Mouse (Mus musculus) thymus, adult 2 months (tissue): ENCODE data around the gene Slc22a1. TPM values are rescaled to one million over a fixed set of nuclear protein-coding genes. Genes with fewer than 3 reads are reported as not detected.

Source experiments
- DNase-seq: peaks from one replicate; pipeline ENCODE4 v3.0.0; 2021
- H3K27ac ChIP-seq: fragments of 200-500 bp; 2 replicates; pipeline ENCODE4 v1.5.1; 2012; ENCODE audit warnings: low read length, control low read depth; ENCODE audit not compliant: control insufficient read depth, insufficient read depth
- H3K27me3 ChIP-seq: fragments of 200-500 bp; 2 replicates; pipeline ENCODE4 v1.6.1; 2012; ENCODE audit warnings: mild to moderate bottlenecking, low read length, moderate library complexity, mixed read lengths; ENCODE audit not compliant: control insufficient read depth, insufficient read depth
- H3K36me3 ChIP-seq: fragments of 200-500 bp; 2 replicates; pipeline ENCODE4 v1.6.1; 2012; ENCODE audit warnings: mild to moderate bottlenecking, low read length, moderate library complexity; ENCODE audit not compliant: control insufficient read depth, insufficient read depth
- H3K4me1 ChIP-seq: fragments of 200-500 bp; replicated peaks from 2 replicates; pipeline ENCODE4 v1.6.1; 2012; ENCODE audit warnings: low read length; ENCODE audit not compliant: control insufficient read depth, insufficient read depth
- H3K4me3 ChIP-seq: fragments of 200-500 bp; 2 replicates; pipeline ENCODE4 v1.5.1; 2012; ENCODE audit warnings: mild to moderate bottlenecking, low read length, control low read depth, moderate library complexity; ENCODE audit not compliant: control insufficient read depth, insufficient read depth
- CTCF ChIP-seq: fragments of 200-500 bp; IDR thresholded peaks from 2 replicates; pipeline ENCODE4 v1.5.1; 2012; ENCODE audit warnings: mild to moderate bottlenecking, control low read depth, low read length, moderate library complexity, borderline replicate concordance; ENCODE audit not compliant: control insufficient read depth, poor library complexity, insufficient read depth; ENCODE audit errors: extremely low read depth
- POLR2A ChIP-seq: fragments of 200-500 bp; IDR thresholded peaks from 2 replicates; pipeline ENCODE4 v1.6.1; 2012; ENCODE audit warnings: mild to moderate bottlenecking, low read length, control low read depth, moderate library complexity; ENCODE audit not compliant: control insufficient read depth, poor library complexity, insufficient read depth; ENCODE audit errors: extremely low read depth
- WGBS: fragments of 180-500 bp; shearing (Covaris S2); methylation state at CpG from one replicate; pipeline ENCODE4 v1.1.7; 2018; 5-methylcytosine and 5-hydroxymethylcytosine counted together
- polyA plus RNA-seq: library from polyadenylated mRNA; depleted of rRNA; stranded (reverse); fragments of >200 nt; gene quantifications from 2 replicates; pipeline ENCODE4 v1.2.3, GENCODE M21; 2012

The Slc22a1 gene
- polyA plus RNA-seq, 1 experiment, result 0.80 TPM

GRCm38 (mm10) chr17:12710050-12710780, 34.6 kb upstream of the Slc22a1 start:
- DNase-seq, result peak; percentile 27
- no peaks in the 10 kb centered on the region for H3K36me3 ChIP-seq
- no peak for TF ChIP-seq CTCF
- no peak for TF ChIP-seq POLR2A
- H3K27ac ChIP-seq, result no peak overlapping the region
- no peak overlapping the region for H3K4me3 ChIP-seq
- no peaks in the 10 kb centered on the region for H3K27me3 ChIP-seq
- H3K4me1 ChIP-seq, result peaks cover 7% of the 10 kb centered on the region
- WGBS, result 13% methylated on average over 13 of the region's 13 CpGs

- H3K36me3 ChIP-seq, result peaks cover 4% of the 10 kb centered on the region; the same call in 1 of the 2 replicates
- WGBS, result 97% methylated on average over 3 of the region's 3 CpGs
- H3K4me1 ChIP-seq, result peaks cover 7% of the 10 kb centered on the region
- no peak overlapping the region for H3K27ac ChIP-seq
- TF ChIP-seq CTCF, result no peak
- TF ChIP-seq POLR2A, result no peak
- no peaks in the 10 kb centered on the region for H3K27me3 ChIP-seq
- no peak for DNase-seq
- H3K4me3 ChIP-seq, result no peak overlapping the region
Observed at GRCm38 (mm10) chr17:12708398-12708797, 32.8 kb upstream of the Slc22a1 start.

- DNase-seq, result no peak
- 94% methylated on average over 10 of the region's 10 CpGs for WGBS
- peaks cover 7% of the 10 kb centered on the region for H3K4me1 ChIP-seq
- peaks cover 8% of the 10 kb centered on the region; the same call in 1 of the 2 replicates for H3K36me3 ChIP-seq
- H3K4me3 ChIP-seq, result no peak overlapping the region
- no peaks in the 10 kb centered on the region for H3K27me3 ChIP-seq
- no peak for TF ChIP-seq POLR2A
- no peak for TF ChIP-seq CTCF
- H3K27ac ChIP-seq, result no peak overlapping the region
Observed at GRCm38 (mm10) chr17:12706590-12707049, 31.0 kb upstream of the Slc22a1 start.

- WGBS, result 96% methylated on average over 5 of the region's 5 CpGs
- Histone ChIP-seq H3K36me3 (peaks cover 11% of the 10 kb centered on the region; the same call in 1 of the 2 replicates), H3K27ac (no peak overlapping the region), H3K4me1 (no peaks in the 10 kb centered on the region), H3K27me3 (no peaks in the 10 kb centered on the region), H3K4me3 (no peak overlapping the region)
- no peak for DNase-seq
- TF ChIP-seq CTCF, result no peak
- no peak for TF ChIP-seq POLR2A
Observed at GRCm38 (mm10) chr17:12702901-12703300, 27.3 kb upstream of the Slc22a1 start.

- no peak for DNase-seq
- Histone ChIP-seq H3K36me3 (peaks cover 15% of the 10 kb centered on the region; the same call in 1 of the 2 replicates), H3K4me3 (no peak overlapping the region), H3K27ac (no peak overlapping the region), H3K4me1 (no peaks in the 10 kb centered on the region), H3K27me3 (no peaks in the 10 kb centered on the region)
- no peak for TF ChIP-seq CTCF
- no peak for TF ChIP-seq POLR2A
- over 99% methylated on average over 6 of the region's 6 CpGs for WGBS
Observed at GRCm38 (mm10) chr17:12700373-12700772, 24.7 kb upstream of the Slc22a1 start.

- peak overlapping the region; percentile 23 for H3K4me3 ChIP-seq
- 75% methylated on average over 7 of the region's 7 CpGs for WGBS
- H3K27me3 ChIP-seq, result no peaks in the 10 kb centered on the region
- peaks cover 12% of the 10 kb centered on the region for H3K36me3 ChIP-seq
- TF ChIP-seq CTCF, result no peak
- no peak for TF ChIP-seq POLR2A
- H3K4me1 ChIP-seq, result 0 out of 2 replicates have a peak, but pooled peaks cover 4% of the 10 kb centered on the region
- no peak for DNase-seq
- peak overlapping the region; percentile 73; the same call in 1 of the 2 replicates for H3K27ac ChIP-seq
Observed at GRCm38 (mm10) chr17:12691899-12692298, 16.3 kb upstream of the Slc22a1 start.

- Histone ChIP-seq H3K36me3 (peaks cover 18% of the 10 kb centered on the region), H3K27me3 (no peaks in the 10 kb centered on the region), H3K4me1 (0 out of 2 replicates have a peak, but pooled peaks cover 4% of the 10 kb centered on the region), H3K4me3 (no peak overlapping the region), H3K27ac (no peak overlapping the region)
- peak; percentile 44 for DNase-seq
- no peak for TF ChIP-seq CTCF
- no peak for TF ChIP-seq POLR2A
- 87% methylated on average over 3 of the region's 3 CpGs for WGBS
Observed at GRCm38 (mm10) chr17:12689537-12689936, 13.9 kb upstream of the Slc22a1 start.
